Mouse (Mus musculus): ENCODE data around the gene Gm49320. TPM values are rescaled to one million over a fixed set of nuclear protein-coding genes. Genes with fewer than 3 reads are reported as not detected.
A peak's percentile ranks its signal among the peaks of the same experiment; 100 is the strongest.

The Gm49320 gene
- polyA plus RNA-seq, 1 experiment from 2014 or later = 0.51 TPM

DNA sequence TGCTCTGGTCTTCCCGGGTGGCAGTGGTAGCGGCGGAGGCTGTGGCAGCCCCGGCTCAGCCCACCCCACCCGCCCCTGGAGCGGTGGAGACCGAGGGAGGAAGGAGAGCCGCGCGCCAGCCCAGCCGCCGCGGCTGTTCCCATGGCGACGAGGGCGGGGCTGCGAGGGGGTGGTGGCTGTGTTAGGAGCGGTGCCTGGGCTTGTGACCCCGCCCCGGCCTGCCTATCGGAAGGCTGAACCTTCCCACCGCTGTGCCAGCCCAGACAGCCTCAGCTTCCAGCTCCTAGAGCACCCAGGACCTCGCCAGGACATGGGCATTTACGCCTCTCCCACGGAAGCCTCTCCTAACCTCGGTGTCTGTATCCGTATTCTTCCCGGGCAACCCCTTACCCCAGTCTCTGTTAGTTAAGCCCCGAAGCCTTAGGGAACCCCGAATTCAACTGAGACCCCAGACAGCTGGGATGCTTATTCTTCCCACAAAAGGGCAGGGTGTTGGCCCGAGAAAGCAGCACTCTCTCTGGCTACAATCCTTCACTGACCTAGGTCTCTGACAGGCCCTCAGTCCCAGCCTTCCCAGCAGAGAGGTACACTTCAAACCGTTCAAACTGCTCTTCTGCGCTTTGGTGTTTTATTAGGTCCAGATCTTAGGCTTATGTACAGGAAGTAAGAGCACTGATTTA, 20.6 kb downstream of the Gm49320 start, which contains the start of gene Ctxn1:
Gene Ctxn1 (minus strand): TSS at position 150 of the 680 bp plus-strand sequence.
- Histone ChIP-seq H3K4me1 (ENCODE audit: control insufficient read depth, insufficient read depth, low read length) (peaks cover 20% of the 10 kb centered on the region), H3K27me3 (replicated peaks; ENCODE audit: control insufficient read depth, insufficient read depth, low read length) (no peaks in the 10 kb centered on the region), H3K4me2 (ENCODE audit: low read length) (peak within 1 kb of the TSS; percentile 74), H3K27ac (ENCODE audit: low read depth, low read length) (peak within 1 kb of the TSS; percentile 97), H3K36me3 (ENCODE audit: control insufficient read depth, insufficient read depth, low read length) (peaks cover 78% of the 10 kb centered on the region), H3K4me3 (ENCODE audit: low read depth, low read length) (peak within 1 kb of the TSS; percentile 93), H3K9ac (ENCODE audit: low read length) (peak within 1 kb of the TSS; percentile 96), H3K9me3 (replicated peaks; ENCODE audit: control insufficient read depth, low read length) (no peaks in the 10 kb centered on the region)
- ATAC-seq (peak; percentile 92), DNase-seq (ENCODE audit: low spot score) (peak; percentile 95)
- 7% methylated on average over 32 of the region's 33 CpGs for WGBS

DNA sequence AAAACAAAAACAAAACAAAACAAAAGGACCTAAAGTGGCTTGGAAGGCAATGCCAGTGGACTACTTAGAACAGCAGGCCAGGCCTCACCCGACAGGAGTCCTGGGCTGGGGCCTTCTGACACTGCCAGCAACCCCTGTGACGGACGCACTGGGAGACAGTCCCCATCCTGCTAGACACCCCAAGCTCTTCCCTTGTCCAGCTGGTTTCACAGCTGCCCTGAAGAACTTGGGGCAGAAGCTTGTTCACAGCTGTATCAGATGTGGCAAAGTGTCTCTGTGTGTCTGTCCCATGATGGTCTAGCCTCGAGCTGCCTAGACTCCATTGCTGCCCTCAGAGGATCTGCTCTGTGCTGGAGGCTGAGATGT, 21.1 kb downstream of the Gm49320 start:
- Histone ChIP-seq H3K27me3 (replicated peaks; ENCODE audit: control insufficient read depth, insufficient read depth, low read length) (no peaks in the 10 kb centered on the region), H3K27ac (ENCODE audit: low read depth, low read length) (peak overlapping the region; percentile 97), H3K9ac (ENCODE audit: low read length) (peak overlapping the region; percentile 96; the same call in 1 of the 2 replicates), H3K9me3 (replicated peaks; ENCODE audit: control insufficient read depth, low read length) (no peaks in the 10 kb centered on the region), H3K4me2 (ENCODE audit: low read length) (peak overlapping the region; percentile 74; the same call in 1 of the 2 replicates), H3K4me3 (ENCODE audit: low read depth, low read length) (no peak overlapping the region), H3K4me1 (ENCODE audit: control insufficient read depth, insufficient read depth, low read length) (peaks cover 18% of the 10 kb centered on the region), H3K36me3 (ENCODE audit: control insufficient read depth, insufficient read depth, low read length) (peaks cover 78% of the 10 kb centered on the region)
- ATAC-seq (no peak), DNase-seq (ENCODE audit: low spot score) (no peak)
- WGBS = 73% methylated on average over 4 of the region's 4 CpGs

DNA sequence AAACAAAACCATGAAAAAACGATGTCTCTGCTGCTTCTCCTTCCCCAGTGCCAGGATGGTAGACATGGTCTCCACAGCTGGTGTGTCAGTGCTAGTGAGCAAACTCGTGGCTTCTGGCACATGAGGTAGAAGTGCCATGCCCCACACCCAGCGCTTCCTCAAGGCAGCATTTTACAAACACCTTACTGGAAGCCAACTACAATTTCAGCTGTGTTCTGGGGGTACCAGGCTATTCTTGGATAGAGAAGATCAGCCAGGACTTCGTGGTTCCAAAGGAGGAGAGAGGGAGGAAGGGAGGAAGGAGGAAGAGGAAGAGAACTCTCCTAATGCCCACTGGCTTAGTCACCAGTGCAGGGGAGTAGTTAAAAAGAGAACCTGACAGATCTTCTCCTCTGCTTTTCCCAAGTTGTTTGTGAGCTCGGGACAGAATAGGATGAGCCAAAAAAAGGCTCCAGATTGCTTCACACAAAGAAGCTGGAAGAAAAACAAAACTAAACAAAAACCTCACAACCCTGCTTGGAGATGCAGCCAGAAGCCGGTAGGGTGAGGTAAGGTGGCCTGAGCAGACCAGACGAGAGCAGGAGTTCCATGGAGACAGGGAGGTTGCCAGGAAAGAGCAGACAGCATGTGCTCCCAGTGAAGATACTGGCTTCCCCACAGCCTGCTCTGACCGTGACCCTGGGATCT, 24.6 kb downstream of the Gm49320 start:
- 90% methylated on average over 8 of the region's 8 CpGs for WGBS
- H3K27me3 ChIP-seq (replicated peaks; ENCODE audit: control insufficient read depth, insufficient read depth, low read length) = no peaks in the 10 kb centered on the region
- H3K9ac ChIP-seq (ENCODE audit: low read length) = no peak overlapping the region
- no peak overlapping the region for H3K4me3 ChIP-seq (ENCODE audit: low read depth, low read length)
- DNase-seq (ENCODE audit: low spot score) (no peak), ATAC-seq (no peak)
- no peak overlapping the region for H3K27ac ChIP-seq (ENCODE audit: low read depth, low read length)
- 0 out of 2 replicates have a peak, but pooled peaks cover 3% of the 10 kb centered on the region for H3K4me1 ChIP-seq (ENCODE audit: control insufficient read depth, insufficient read depth, low read length)
- H3K4me2 ChIP-seq (ENCODE audit: low read length) = no peak overlapping the region
- H3K9me3 ChIP-seq (replicated peaks; ENCODE audit: control insufficient read depth, low read length) = no peaks in the 10 kb centered on the region
- H3K36me3 ChIP-seq (ENCODE audit: control insufficient read depth, insufficient read depth, low read length) = peaks cover 83% of the 10 kb centered on the region

DNA sequence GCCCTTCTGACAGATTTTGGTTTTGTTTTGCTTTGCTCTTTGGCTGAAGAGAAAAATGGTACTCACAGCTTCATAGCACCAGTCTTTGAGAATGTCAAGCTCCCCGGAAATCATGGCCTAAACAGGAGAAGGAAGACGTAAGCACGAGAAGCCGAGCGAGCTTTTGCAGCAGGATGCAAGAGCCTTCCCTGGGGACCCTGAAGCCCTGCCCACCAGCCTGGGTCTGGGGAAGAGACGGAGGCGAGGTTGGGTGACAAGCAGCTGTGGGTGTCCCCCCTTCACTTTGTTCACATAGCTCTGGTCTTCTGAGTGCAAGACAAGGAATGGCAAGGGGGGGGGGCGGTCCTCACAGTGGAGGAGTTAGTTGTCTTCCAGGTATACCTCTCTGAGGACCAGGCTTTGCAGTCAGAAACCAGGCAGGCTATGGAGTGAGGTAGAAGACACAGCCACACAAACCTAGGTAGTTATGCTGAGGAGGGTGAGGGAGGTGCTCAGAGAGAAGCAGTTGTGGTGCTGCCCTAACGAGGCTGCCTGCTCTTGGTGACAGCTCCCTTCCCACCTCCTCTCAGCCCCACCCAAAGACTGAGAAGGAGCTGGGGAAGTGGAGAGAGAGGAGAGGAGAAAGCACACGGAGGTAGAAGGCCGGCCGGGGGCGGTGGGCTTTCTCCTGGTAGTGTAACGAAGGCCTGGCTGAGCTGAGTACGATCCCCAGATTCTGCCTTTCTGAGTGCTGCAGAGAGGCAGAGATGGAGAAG, 26.7 kb downstream of the Gm49320 start:
- no peak overlapping the region for H3K4me3 ChIP-seq (ENCODE audit: low read depth, low read length)
- H3K4me2 ChIP-seq (ENCODE audit: low read length) = no peak overlapping the region
- peaks cover 96% of the 10 kb centered on the region for H3K36me3 ChIP-seq (ENCODE audit: control insufficient read depth, insufficient read depth, low read length)
- DNase-seq (ENCODE audit: low spot score) = no peak
- H3K9me3 ChIP-seq (replicated peaks; ENCODE audit: control insufficient read depth, low read length) = no peaks in the 10 kb centered on the region
- no peak for ATAC-seq
- 91% methylated on average over 15 of the region's 15 CpGs for WGBS
- no peak overlapping the region for H3K27ac ChIP-seq (ENCODE audit: low read depth, low read length)
- H3K4me1 ChIP-seq (ENCODE audit: control insufficient read depth, insufficient read depth, low read length) = no peaks in the 10 kb centered on the region
- no peak overlapping the region for H3K9ac ChIP-seq (ENCODE audit: low read length)
- H3K27me3 ChIP-seq (replicated peaks; ENCODE audit: control insufficient read depth, insufficient read depth, low read length) = no peaks in the 10 kb centered on the region

DNA sequence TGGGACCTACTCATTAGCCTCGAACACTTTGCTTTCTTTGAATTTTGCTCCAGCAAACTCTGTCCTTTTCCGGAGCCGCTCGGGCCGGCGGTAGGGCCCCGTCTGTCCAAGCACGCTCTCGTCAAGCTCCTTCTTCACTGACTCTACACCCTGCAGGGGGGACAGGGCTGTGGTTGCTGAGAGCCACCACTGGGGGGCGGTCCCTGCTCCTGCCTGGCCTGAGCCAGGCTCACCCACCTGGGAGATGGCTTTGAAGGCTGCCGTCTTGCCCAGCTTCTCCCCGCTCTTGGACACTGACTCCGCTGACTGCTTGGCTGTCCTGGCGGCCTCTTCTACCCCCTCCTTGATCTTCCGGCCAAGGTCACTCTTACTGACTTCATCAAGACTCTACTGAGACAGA, 29.0 kb downstream of the Gm49320 start:
- Histone ChIP-seq H3K36me3 (ENCODE audit: control insufficient read depth, insufficient read depth, low read length) (peaks cover 93% of the 10 kb centered on the region), H3K27ac (ENCODE audit: low read depth, low read length) (no peak overlapping the region), H3K27me3 (replicated peaks; ENCODE audit: control insufficient read depth, insufficient read depth, low read length) (no peaks in the 10 kb centered on the region), H3K4me1 (ENCODE audit: control insufficient read depth, insufficient read depth, low read length) (no peaks in the 10 kb centered on the region), H3K9me3 (replicated peaks; ENCODE audit: control insufficient read depth, low read length) (no peaks in the 10 kb centered on the region), H3K9ac (ENCODE audit: low read length) (no peak overlapping the region), H3K4me2 (ENCODE audit: low read length) (no peak overlapping the region), H3K4me3 (ENCODE audit: low read depth, low read length) (no peak overlapping the region)
- 76% methylated on average over 15 of the region's 15 CpGs for WGBS
- ATAC-seq = peak; percentile 61; the same call in 1 of the 2 replicates
- DNase-seq (ENCODE audit: low spot score) = no peak

DNA sequence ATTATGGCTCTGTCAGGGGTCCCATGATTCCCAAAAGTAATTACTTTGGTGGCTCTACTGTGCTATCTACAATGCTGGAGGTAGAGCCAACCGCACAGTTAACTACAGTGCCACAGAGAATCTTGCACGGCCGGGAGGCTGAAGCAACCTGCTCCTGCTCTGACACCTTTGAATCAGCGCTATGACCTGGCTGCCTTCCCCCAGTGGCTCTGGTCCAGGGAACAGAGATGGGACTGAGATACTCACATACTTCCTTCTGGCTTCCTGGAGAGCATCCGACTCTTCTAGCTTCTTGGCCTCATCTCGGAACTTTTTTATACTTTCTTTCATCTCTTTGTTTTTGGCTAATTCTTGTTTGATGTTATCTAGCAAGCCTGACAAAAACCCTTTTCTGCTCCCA, 30.9 kb downstream of the Gm49320 start:
- Histone ChIP-seq H3K4me2 (ENCODE audit: low read length) (no peak overlapping the region), H3K36me3 (ENCODE audit: control insufficient read depth, insufficient read depth, low read length) (peaks cover 80% of the 10 kb centered on the region), H3K4me3 (ENCODE audit: low read depth, low read length) (no peak overlapping the region), H3K9ac (ENCODE audit: low read length) (no peak overlapping the region), H3K27ac (ENCODE audit: low read depth, low read length) (no peak overlapping the region), H3K9me3 (replicated peaks; ENCODE audit: control insufficient read depth, low read length) (no peaks in the 10 kb centered on the region), H3K4me1 (ENCODE audit: control insufficient read depth, insufficient read depth, low read length) (no peaks in the 10 kb centered on the region; the same call in 1 of the 2 replicates), H3K27me3 (replicated peaks; ENCODE audit: control insufficient read depth, insufficient read depth, low read length) (no peaks in the 10 kb centered on the region)
- DNase-seq (ENCODE audit: low spot score) (no peak), ATAC-seq (no peak)
- 89% methylated on average over 6 of the region's 6 CpGs for WGBS

DNA sequence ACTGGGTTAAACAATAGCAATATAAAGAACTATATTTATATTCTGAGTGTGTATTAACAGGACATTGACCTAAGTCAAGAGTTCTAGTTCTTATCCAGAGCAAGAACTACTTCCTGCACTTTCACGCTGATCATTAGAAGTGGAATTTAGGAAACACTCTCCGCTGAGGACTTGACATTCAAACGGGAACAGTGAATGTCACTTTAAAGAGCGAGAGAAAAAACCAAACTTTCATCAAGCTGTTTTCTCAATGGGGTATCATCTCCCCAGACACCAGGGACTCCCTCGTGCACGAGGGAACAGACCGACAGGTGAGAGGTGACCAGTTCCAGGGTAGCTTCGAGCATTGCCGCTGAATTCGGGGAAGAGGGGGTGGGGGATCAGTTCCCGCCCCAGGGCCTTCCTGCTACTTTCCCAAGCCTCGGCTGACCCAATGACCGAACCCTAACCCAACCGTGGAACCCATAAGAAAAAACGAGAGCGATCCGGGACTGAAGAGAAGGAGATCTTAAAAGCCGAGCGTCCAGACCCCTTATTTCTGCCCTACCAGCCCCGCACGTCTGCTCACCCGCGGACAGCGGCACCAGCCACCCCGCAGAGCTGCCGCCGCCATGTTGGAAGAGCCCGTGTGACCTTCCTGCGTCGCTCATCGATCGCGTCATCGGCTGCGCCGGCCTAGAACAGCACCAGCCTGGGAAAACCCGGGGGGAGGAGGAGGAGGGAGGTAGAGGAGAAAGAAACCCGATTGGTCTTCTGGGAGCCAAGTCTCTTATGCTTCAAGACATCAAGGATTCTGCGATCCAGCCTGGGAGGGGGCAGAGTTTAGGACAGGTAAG, 36.8 kb downstream of the Gm49320 start, which contains the start of gene Timm44:
Gene Timm44 (minus strand): TSS at position 639 of the 836 bp plus-strand sequence.
- under 1% methylated on average over 39 of the region's 39 CpGs for WGBS
- Histone ChIP-seq H3K4me3 (ENCODE audit: low read depth, low read length) (peak within 1 kb of the TSS; percentile 73), H3K9ac (ENCODE audit: low read length) (peak within 1 kb of the TSS; percentile 79), H3K36me3 (ENCODE audit: control insufficient read depth, insufficient read depth, low read length) (peaks cover 24% of the 10 kb centered on the region; the same call in 1 of the 2 replicates), H3K9me3 (replicated peaks; ENCODE audit: control insufficient read depth, low read length) (no peaks in the 10 kb centered on the region), H3K4me1 (ENCODE audit: control insufficient read depth, insufficient read depth, low read length) (peaks cover 6% of the 10 kb centered on the region), H3K27ac (ENCODE audit: low read depth, low read length) (peak within 1 kb of the TSS; percentile 56; the same call in 1 of the 2 replicates), H3K27me3 (replicated peaks; ENCODE audit: control insufficient read depth, insufficient read depth, low read length) (no peaks in the 10 kb centered on the region), H3K4me2 (ENCODE audit: low read length) (peak within 1 kb of the TSS; percentile 80)
- peak; percentile 99 for ATAC-seq
- DNase-seq (ENCODE audit: low spot score) = peak; percentile 99

DNA sequence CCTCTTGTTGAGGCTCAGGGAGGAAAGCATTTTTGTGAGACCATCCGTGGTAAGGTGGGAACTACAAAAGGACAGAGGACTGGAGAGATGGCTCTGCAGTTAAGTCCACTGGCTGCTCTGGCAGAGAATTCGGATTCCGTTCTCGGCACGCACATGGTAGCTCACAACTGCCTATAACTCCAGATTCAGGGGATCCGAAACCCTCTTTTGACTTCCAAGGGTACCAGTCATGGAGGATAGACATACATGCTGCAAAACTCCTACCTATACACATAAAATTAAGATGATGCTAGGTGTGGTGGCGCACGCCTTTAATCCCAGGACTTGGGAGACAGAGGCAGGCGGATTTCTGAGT, 37.4 kb downstream of the Gm49320 start:
- peak overlapping the region; percentile 79 for H3K9ac ChIP-seq (ENCODE audit: low read length)
- H3K9me3 ChIP-seq (replicated peaks; ENCODE audit: control insufficient read depth, low read length) = no peaks in the 10 kb centered on the region
- peaks cover 18% of the 10 kb centered on the region; the same call in 1 of the 2 replicates for H3K36me3 ChIP-seq (ENCODE audit: control insufficient read depth, insufficient read depth, low read length)
- 26% methylated on average over 9 of the region's 9 CpGs for WGBS
- H3K27ac ChIP-seq (ENCODE audit: low read depth, low read length) = peak overlapping the region; percentile 56; the same call in 1 of the 2 replicates
- DNase-seq (ENCODE audit: low spot score) = no peak
- peaks cover 6% of the 10 kb centered on the region for H3K4me1 ChIP-seq (ENCODE audit: control insufficient read depth, insufficient read depth, low read length)
- peak overlapping the region; percentile 80 for H3K4me2 ChIP-seq (ENCODE audit: low read length)
- ATAC-seq = no peak
- no peaks in the 10 kb centered on the region for H3K27me3 ChIP-seq (replicated peaks; ENCODE audit: control insufficient read depth, insufficient read depth, low read length)
- H3K4me3 ChIP-seq (ENCODE audit: low read depth, low read length) = peak overlapping the region; percentile 73

Measured in forebrain, embryonic 14.5 days (tissue).